ENCODE assay signal across 11 mouse cellular contexts in the genomic region with DNA sequence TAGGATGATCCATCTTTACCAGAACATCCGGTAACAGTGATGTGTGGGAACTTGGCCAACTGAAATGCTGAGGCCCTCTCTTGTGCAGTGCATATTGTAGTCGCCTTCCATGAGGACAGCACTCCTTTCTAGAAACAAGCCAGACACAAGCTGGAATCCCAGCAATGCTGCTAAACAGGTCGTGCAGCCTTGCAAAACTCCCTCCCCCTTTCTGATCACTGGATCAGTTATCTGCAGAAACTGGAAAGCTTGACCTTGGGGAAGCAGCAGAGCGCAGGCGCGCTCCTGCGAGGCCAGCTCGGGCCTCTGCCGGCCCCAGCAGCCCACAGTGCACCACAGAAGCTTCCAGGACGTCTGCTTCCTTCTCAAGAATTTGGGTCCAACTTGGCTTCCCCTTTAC. TPM values are rescaled to one million over a fixed set of nuclear protein-coding genes. Genes with fewer than 3 reads are reported as not detected.
DNase-seq lines count a peak whose midpoint lies in the region; ATAC-seq and TF ChIP-seq lines count a peak whose summit lies in the region.
"Had no signal": no experiment of that assay in that cellular context is flagged by ENCODE, and none has a peak within 500 bp of the region (broad histone marks: within the 10 kb centered on the region; RNA-seq: fewer than 3 reads in every experiment).

No protein-coding gene starts in this region.

- peak; percentile 78 for DNase-seq in adrenal gland, adult 2 months
- peak; percentile 39 for DNase-seq in lung, postnatal 0 days (ENCODE audit: low spot score)
- DNase-seq in gastrocnemius, adult 8-10 months (ENCODE audit: low spot score in 2 of 2): no peak
- no peak for DNase-seq in gastrocnemius, adult 18-20 months (ENCODE audit: low spot score)
- no peak for DNase-seq in thymus, postnatal 14 days
- DNase-seq: cerebellum, postnatal 14 days had no signal

- no peaks in the 10 kb centered on the region for H3K27me3 ChIP-seq in ES-Bruce4 (ENCODE audit: control insufficient read depth, insufficient read depth, low read length, poor library complexity, severe bottlenecking)
- no peaks in the 10 kb centered on the region for H3K27me3 ChIP-seq in intestine, postnatal 0 days (replicated peaks; ENCODE audit: control insufficient read depth, insufficient read depth, low read length)
- H3K27me3 ChIP-seq in lung, postnatal 0 days (replicated peaks; ENCODE audit: insufficient read depth, low read length): no peaks in the 10 kb centered on the region
- H3K27me3 ChIP-seq: limb, embryonic 12.5 days; Patski had no signal

- 44% methylated on average over 10 of the region's 10 CpGs for WGBS in intestine, postnatal 0 days
- 52% methylated on average over 10 of the region's 10 CpGs for WGBS in lung, postnatal 0 days

- ATAC-seq in intestine, postnatal 0 days: peak; percentile 34
- ATAC-seq in lung, postnatal 0 days: peak; percentile 54
- ATAC-seq in CD4-positive, CD25-positive, alpha-beta regulatory T cell, adult 4 months: no peak
- ATAC-seq: Patski had no signal

- peak overlapping the region; percentile 7; the same call in 1 of the 2 replicates for H3K4me3 ChIP-seq in ES-Bruce4 (ENCODE audit: low read depth, low read length)
- H3K4me3 ChIP-seq in intestine, postnatal 0 days (ENCODE audit: low read depth, low read length): no peak overlapping the region
- H3K4me3 ChIP-seq in lung, postnatal 0 days (ENCODE audit: low read depth, low read length): no peak overlapping the region
- H3K4me3 ChIP-seq: limb, embryonic 12.5 days had no signal

- H3K27ac ChIP-seq in ES-Bruce4 (ENCODE audit: insufficient read depth, low read length): peak overlapping the region; percentile 63
- H3K27ac ChIP-seq in intestine, postnatal 0 days (ENCODE audit: low read depth, low read length): no peak overlapping the region
- H3K27ac ChIP-seq in lung, postnatal 0 days (ENCODE audit: low read length): no peak overlapping the region; the same call in 1 of the 2 replicates
- H3K27ac ChIP-seq: limb, embryonic 12.5 days had no signal

- no peak overlapping the region for H3K4me2 ChIP-seq in intestine, postnatal 0 days (replicated peaks; ENCODE audit: low read depth)
- H3K4me2 ChIP-seq in lung, postnatal 0 days (replicated peaks; ENCODE audit: low read depth, low read length): no peak overlapping the region
- H3K4me2 ChIP-seq: limb, embryonic 12.5 days had no signal

- TF ChIP-seq POLR2A in ES-Bruce4 (IDR thresholded peaks at IDR 0.05; ENCODE audit: insufficient read depth, low read length): no peak

- H3K9me3 ChIP-seq in ES-Bruce4 (replicated peaks; ENCODE audit: control insufficient read depth, insufficient read depth, low read length, poor library complexity, severe bottlenecking): no peaks in the 10 kb centered on the region
- H3K9me3 ChIP-seq in intestine, postnatal 0 days (ENCODE audit: control insufficient read depth): no peaks in the 10 kb centered on the region
- no peaks in the 10 kb centered on the region for H3K9me3 ChIP-seq in lung, postnatal 0 days (ENCODE audit: low read length)
- H3K9me3 ChIP-seq: limb, embryonic 12.5 days had no signal

- H3K36me3 ChIP-seq in ES-Bruce4 (ENCODE audit: control insufficient read depth, insufficient read depth, low read length, poor library complexity, severe bottlenecking): peaks cover 67% of the 10 kb centered on the region
- peaks cover 50% of the 10 kb centered on the region for H3K36me3 ChIP-seq in intestine, postnatal 0 days (ENCODE audit: control insufficient read depth, insufficient read depth)
- peaks cover 23% of the 10 kb centered on the region for H3K36me3 ChIP-seq in lung, postnatal 0 days (ENCODE audit: insufficient read depth, low read length)

- peak; percentile 96 for TF ChIP-seq EP300 in ES-Bruce4 (IDR thresholded peaks at IDR 0.05; ENCODE audit: insufficient read depth, low read depth, low read length)
- no peak for TF ChIP-seq EP300 in lung, postnatal 0 days (IDR thresholded peaks at IDR 0.05)

- TF ChIP-seq CTCF in ES-Bruce4 (IDR thresholded peaks at IDR 0.05; ENCODE audit: low read depth, low read length): no peak
- TF ChIP-seq CTCF in intestine, postnatal 0 days (IDR thresholded peaks at IDR 0.05; ENCODE audit: low read depth): no peak
- no peak for TF ChIP-seq CTCF in lung, postnatal 0 days (IDR thresholded peaks at IDR 0.05)

- H3K9ac ChIP-seq in ES-Bruce4 (ENCODE audit: low read depth, poor library complexity, severe bottlenecking): 0 out of 2 replicates have a peak overlapping the region, but pooled peaks have one; percentile 1
- H3K9ac ChIP-seq in intestine, postnatal 0 days (ENCODE audit: low read depth, low read length): no peak overlapping the region
- no peak overlapping the region for H3K9ac ChIP-seq in lung, postnatal 0 days (replicated peaks; ENCODE audit: low read depth)
- H3K9ac ChIP-seq: limb, embryonic 12.5 days had no signal

- peaks cover 5% of the 10 kb centered on the region for H3K4me1 ChIP-seq in ES-Bruce4 (ENCODE audit: control insufficient read depth, insufficient read depth, low read length)
- peaks cover 11% of the 10 kb centered on the region; the same call in 1 of the 2 replicates for H3K4me1 ChIP-seq in intestine, postnatal 0 days (replicated peaks; ENCODE audit: control insufficient read depth, insufficient read depth, low read length)
- no peaks in the 10 kb centered on the region; the same call in 1 of the 2 replicates for H3K4me1 ChIP-seq in lung, postnatal 0 days (ENCODE audit: insufficient read depth, low read depth, low read length)
- H3K4me1 ChIP-seq: limb, embryonic 12.5 days had no signal

RNA-seq across cellular contexts. Expression of gene Iqck, which starts 6.8 kb away (rescaled TPM):
- 0.73 and 1.4 TPM in 2 replicates for polyA plus RNA-seq in ES-Bruce4 (2011; ENCODE audit: insufficient read depth, insufficient read length, low read depth, missing spikeins)
- 10 to 100 TPM; 14.7 to 44.3 TPM for total RNA-seq in adrenal gland, adult 2 months (2021)
- 13.5 and 14.8 TPM in 2 replicates for polyA plus RNA-seq in adrenal gland, adult 2 months (2012; rRNA removed)
- polyA plus RNA-seq in intestine, postnatal 0 days (2015; fragmentation: Nextera tagmentation; extraction: Ambion mirVana): 0.83 and 1.1 TPM in 2 replicates
- 3.5 and 4.9 TPM in 2 replicates for polyA plus RNA-seq in lung, postnatal 0 days (2015; fragmentation: Nextera tagmentation; extraction: Ambion mirVana)
- under 1 TPM in 2 of 4 experiments, not detected in 2; 0.12 to 0.32 TPM for total RNA-seq in gastrocnemius, adult 8-10 months (2022)
- polyA plus RNA-seq in CD4-positive, CD25-positive, alpha-beta regulatory T cell, adult 4 months (2017; shearing (Covaris generic)): under 1 TPM; 0.35 to 0.56 TPM
- total RNA-seq in gastrocnemius, adult 18-20 months (2021): under 1 TPM; 0.14 to 0.24 TPM

RNA-seq across cellular contexts. Expression of gene Knop1, which starts 7.3 kb away (rescaled TPM):
- 82.5 and 83.1 TPM in 2 replicates for polyA plus RNA-seq in ES-Bruce4 (2011; ENCODE audit: insufficient read depth, insufficient read length, low read depth, missing spikeins)
- 10 to 100 TPM; 34.6 to 70.0 TPM for total RNA-seq in adrenal gland, adult 2 months (2021)
- 5.7 and 8.0 TPM in 2 replicates for polyA plus RNA-seq in adrenal gland, adult 2 months (2012; rRNA removed)
- 35.8 and 40.0 TPM in 2 replicates for polyA plus RNA-seq in intestine, postnatal 0 days (2015; fragmentation: Nextera tagmentation; extraction: Ambion mirVana)
- polyA plus RNA-seq in lung, postnatal 0 days (2015; fragmentation: Nextera tagmentation; extraction: Ambion mirVana): 50.1 and 51.6 TPM in 2 replicates
- total RNA-seq in gastrocnemius, adult 8-10 months (2022): 10 to 100 TPM; 21.6 to 28.1 (median 26.1) TPM
- 10 to 100 TPM; 37.0 to 39.8 TPM for polyA plus RNA-seq in CD4-positive, CD25-positive, alpha-beta regulatory T cell, adult 4 months (2017; shearing (Covaris generic))
- total RNA-seq in gastrocnemius, adult 18-20 months (2021): 10 to 100 TPM; 25.3 to 25.8 TPM

Comparison
In these comparisons a context has a peak if more than half of its experiments do, and no peak if none do; other contexts are left out.
1. DNase-seq: peak in adrenal gland, adult 2 months (single experiment) and lung, postnatal 0 days (single experiment); none in gastrocnemius, adult 8-10 months (0 of 2), gastrocnemius, adult 18-20 months (single experiment) and thymus, postnatal 14 days (single experiment).